Mouse (Mus musculus) retina, postnatal 7 days (tissue): ENCODE results near the gene Mdfi.
"Not testable (repeated sequence)": the region's sequence is repeated elsewhere in the genome, so short reads cannot be mapped to it uniquely, and the experiment has no call there.

Experiments used
- DNase-seq: peaks from one replicate; pipeline ENCODE4 v3.0.0-alpha.2; 2012; ENCODE audit warnings: low read depth, low spot score

Gene Mdfi

GRCm38 (mm10) chr17:47834482-47834767, at the start of gene Mdfi:
Mdfi (minus strand) TSS chr17:47834691.
- DNase-seq: no peak

GRCm38 (mm10) chr17:47883099-47883498, 48.6 kb upstream of the Mdfi start:
- no peak for DNase-seq

- no peak for DNase-seq
Observed at GRCm38 (mm10) chr17:47881330-47881729, 46.8 kb upstream of the Mdfi start.

DNA sequence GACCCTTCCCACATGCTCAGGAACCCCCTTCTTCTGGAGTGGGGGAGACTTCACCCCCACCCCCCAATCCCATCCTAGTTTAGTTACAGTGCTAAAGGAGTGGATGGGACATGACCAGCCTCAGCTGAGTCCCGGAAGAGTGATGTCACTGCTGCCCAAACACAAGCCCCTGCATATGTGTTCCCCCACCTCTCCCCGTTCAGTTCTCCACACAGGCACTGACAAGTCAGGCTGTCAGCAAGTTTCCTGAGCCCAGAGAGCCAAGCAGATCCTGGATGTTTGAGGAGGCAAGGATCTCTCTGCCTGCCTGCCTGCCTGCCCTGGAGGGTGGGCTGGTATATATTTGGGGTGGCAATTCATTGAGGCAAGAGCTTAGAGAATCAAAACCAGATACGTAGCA, 44.7 kb upstream of the Mdfi start:
- no peak for DNase-seq

- no peak for DNase-seq
Observed at GRCm38 (mm10) chr17:47878378-47879089, 44.0 kb upstream of the Mdfi start.

DNA sequence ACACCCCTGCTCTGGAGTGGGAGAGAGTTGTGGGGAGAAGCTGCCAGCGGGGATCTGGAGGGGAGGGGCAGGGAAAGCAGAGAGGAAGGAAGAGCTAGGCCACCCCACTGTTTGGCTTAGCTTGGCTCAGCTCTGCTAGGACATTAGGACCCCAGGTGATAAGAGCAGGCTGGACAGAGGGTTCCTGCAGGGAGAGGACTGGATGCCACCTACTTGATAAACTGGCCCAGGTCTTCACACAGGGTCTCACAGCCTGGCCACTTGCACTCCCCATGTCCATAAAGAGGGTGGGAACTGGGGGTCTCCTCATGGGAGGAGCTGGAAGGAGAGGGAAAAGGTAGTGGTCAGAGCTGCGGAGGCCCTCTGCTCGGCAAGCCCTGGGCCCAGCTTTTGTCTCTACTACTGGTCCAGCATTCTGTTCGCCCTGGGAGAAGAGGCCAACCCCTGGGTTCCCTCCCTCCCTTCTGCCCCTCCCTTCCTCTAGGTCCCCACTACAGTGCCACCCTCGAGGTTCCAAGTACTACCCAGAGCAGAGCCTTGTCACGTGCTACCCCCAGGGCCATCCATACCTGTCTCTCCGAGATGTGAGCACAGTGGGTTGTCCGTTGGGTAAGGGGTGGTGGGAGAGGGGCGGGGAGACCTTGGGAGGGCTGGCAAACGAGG, 43.4 kb upstream of the Mdfi start:
- no peak for DNase-seq

DNA sequence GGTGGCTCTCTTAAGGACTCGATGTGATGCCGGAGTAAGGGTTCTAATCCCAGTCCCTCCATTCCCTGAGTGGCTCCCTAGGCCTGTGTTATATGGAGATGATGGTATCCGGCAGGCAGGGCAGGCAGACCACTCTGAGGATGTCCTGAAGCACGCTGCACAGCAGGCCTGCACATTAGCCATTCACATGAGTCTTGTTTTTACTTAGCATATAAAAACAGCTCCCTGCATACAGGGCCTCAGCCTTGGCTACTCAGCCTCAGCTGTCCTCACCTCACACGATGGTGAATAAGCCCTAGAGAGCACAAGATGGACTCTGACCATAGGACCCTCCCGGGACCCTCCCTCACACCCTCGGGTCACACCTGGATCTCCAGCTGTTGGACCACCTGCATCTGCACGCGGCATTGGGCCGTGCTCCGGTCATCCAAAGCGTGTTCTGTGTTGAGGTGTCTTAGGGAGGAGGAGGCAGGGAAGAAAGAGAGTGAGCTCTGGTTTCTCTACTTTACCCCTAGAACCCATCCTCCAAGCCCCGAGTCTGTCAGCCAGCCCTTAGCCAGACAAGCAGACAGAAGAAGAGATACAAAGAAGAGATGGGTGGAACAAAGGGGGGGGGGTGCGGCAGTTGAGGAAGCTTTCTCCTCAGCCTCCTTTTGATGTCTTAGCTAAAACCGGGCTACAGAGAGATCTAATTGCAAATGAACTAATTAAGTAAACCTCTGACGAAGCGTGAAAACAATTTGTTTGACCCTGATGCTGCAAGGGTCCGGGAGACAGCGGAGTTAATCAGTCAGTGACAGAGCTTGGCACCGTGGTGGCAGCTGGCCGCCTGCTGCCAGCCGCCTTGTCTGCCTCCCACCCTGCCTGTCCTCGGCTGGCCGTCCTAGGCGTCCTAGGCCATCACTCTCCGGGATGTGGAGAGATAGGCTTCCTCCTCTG, 42.6 kb upstream of the Mdfi start:
- DNase-seq: no peak

GRCm38 (mm10) chr17:47873341-47873791, 38.9 kb upstream of the Mdfi start:
- DNase-seq: no peak

- no peak for DNase-seq
Observed at GRCm38 (mm10) chr17:47872311-47873011, 38.0 kb upstream of the Mdfi start.

DNA sequence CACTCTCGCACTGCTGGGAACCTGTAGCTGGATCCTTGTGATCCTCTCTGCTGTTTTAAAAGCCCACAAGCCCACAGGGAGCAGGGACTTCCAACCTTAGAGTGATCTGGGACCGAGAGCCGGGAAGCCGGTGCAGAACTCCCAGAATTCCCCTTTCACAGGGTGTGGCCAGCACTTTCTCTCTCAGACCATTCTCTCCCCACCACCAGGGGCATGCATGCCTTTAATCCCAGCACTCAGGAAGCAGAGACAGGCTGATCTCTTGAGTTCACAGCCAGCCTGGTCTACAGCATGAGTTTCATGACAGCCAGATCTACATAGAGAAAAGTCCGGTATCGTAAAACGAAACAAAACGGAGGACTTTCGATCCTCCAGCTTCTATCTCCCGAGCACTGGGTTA, 35.4 kb upstream of the Mdfi start:
- DNase-seq: no peak

- DNase-seq: no peak
Observed at GRCm38 (mm10) chr17:47866037-47866436, 31.5 kb upstream of the Mdfi start.

GRCm38 (mm10) chr17:47864496-47864895, 30.0 kb upstream of the Mdfi start:
- no peak for DNase-seq

- DNase-seq: no peak
Observed at GRCm38 (mm10) chr17:47863437-47863836, 28.9 kb upstream of the Mdfi start.

GRCm38 (mm10) chr17:47863023-47863422, 28.5 kb upstream of the Mdfi start:
- DNase-seq: no peak

DNA sequence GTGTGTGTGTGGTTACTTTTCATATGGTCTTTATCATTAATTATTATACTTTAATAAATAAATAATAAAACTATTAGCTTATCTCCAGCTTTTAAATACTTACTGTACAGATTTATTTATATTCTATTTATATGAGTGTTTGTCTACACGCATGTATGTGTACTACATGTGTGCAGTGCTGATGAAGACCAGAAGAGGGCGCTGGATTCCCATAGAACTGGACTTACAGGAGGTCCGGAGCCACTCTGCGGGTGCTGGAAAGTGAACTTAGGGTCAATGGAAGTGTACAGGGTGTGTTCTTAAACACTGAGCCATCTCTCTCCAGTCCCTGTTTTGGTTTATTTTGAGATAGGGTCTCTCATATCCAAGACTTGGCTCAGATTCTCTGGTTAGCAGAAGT, 21.1 kb upstream of the Mdfi start:
- DNase-seq: no peak

- no peak for DNase-seq
Observed at GRCm38 (mm10) chr17:47854908-47855307, 20.4 kb upstream of the Mdfi start.

DNA sequence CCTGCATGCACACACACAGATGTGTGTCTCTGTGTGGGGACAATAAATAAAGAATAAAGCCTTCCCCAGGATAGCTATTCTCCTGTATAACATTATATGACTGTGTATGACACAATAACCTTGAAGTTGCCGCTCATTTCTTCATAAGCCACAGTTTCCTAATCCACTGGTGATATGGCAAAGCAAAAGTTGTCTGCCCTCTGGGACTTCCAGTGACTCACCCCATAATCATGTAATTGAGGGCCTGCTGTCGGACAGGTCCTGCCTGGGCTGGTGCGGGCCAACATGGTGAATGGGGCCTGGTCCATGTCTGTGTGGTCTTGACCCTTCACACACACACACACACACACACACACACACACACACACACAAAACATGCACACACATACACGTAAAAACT, 19.3 kb upstream of the Mdfi start:
- DNase-seq: no peak

DNA sequence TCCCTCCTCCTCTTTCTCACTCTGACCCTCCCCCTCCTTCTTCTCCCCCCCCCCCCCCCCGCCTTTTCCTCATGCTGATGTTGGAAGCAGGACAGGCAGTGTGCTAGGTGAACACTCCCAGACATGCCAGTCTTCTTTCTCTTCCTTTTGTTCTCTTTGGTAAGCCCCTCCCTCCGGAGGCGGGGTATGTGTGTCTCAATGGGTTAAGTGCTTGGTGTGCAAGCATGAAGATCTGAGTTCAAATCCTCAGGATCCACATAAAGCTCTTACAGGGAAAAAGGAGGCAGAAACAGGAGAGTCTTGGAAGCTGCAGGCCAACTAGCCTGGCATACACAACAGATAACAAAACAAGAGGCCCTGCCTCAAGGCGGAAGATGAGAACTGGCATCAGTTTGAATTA, 18.8 kb upstream of the Mdfi start:
- no peak for DNase-seq

GRCm38 (mm10) chr17:47851798-47852360, 17.4 kb upstream of the Mdfi start:
- not testable (repeated sequence) for DNase-seq

DNA sequence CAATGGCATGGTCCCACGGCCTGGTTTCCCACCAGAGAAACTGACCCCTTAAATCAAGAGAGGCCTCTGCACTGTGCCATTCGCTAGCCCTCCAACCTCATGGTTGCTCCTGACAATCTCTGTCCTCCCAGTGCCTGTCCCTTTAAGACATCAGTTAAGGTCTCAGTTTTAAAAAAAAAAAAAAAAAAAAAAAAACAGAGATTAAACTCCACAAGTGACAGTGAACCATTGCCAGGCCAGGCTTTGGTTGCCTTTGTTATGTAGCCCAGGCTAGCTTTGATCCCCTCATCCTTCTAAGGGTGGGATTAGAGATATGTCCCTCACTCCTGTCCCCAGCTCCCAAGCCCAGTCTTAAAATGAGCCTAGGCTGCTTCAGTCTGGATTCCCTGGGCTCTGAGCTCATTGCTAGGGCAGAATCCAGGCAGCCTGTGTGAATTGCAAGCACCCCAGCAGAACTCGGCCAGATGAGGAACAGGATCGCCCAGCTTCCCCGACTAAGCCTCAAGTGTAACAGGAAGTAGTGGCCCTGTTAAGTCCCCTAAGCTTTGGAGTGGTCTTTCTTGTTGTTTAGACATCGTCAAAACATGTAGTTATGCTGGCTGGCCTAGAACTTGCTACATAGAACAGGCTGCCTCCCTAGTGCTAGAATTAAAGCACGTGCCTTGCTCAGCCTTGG, 16.3 kb upstream of the Mdfi start:
- DNase-seq: no peak

DNA sequence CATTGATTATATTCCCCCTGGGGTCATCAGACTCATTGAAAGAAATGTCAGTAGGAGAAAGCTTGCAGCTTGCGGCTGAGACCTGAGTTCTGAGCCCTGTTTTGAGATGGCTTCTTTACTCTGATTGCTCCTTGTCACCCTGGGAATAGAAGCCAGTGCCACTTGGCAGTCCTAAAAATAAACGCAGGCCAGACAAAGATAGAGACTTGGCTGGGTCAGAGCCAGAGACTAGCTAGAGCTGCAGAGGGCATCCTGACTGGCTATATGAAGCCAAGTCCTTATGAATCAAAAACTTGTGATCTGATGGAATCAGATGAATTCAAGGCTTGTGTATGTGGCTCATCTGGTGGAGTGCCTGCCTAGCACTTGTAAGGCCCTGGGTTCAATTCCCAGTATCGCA, 15.5 kb upstream of the Mdfi start:
- no peak for DNase-seq
